19 mouse cellular contexts compared by ENCODE assay signal in the genomic region with DNA sequence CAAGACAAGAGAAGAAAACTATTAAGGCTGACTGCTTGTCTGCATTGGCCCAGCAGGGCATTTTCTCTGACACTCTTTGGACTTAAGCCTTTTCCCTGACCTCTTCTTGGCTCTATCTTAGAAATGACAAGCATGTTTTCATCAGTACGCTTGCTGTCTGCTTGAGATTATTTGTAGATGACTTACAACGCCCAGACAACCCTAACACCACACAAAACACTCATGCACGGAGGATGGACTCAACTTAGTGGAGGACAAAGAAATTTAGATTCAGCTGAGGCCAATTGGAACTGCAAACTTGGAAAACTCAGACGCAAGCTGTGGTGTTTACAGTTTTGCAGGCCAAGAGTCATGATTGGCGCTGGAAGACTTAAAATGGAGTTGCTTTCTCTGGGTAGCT. TPM values are rescaled to one million over a fixed set of nuclear protein-coding genes. Genes with fewer than 3 reads are reported as not detected.
DNase-seq lines count a peak whose midpoint lies in the region; ATAC-seq and TF ChIP-seq lines count a peak whose summit lies in the region.
"Had no signal": no experiment of that assay in that cellular context is flagged by ENCODE, and none has a peak within 500 bp of the region (broad histone marks: within the 10 kb centered on the region; RNA-seq: fewer than 3 reads in every experiment).

No protein-coding gene starts in this region.

- no peak for TF ChIP-seq POLR2A in liver, adult 2 months (IDR thresholded peaks at IDR 0.05; ENCODE audit: extremely low read depth, insufficient read depth, low read length)

- H3K9ac ChIP-seq in liver, adult 2 months (ENCODE audit: low read depth, low read length): no peak overlapping the region
- no peak overlapping the region for H3K9ac ChIP-seq in liver, embryonic 12.5 days
- no peak overlapping the region for H3K9ac ChIP-seq in lung, embryonic 16.5 days (ENCODE audit: low read length)
- no peak overlapping the region for H3K9ac ChIP-seq in intestine, embryonic 16.5 days (ENCODE audit: low read depth, low read length)
- H3K9ac ChIP-seq: forebrain, embryonic 15.5 days; hindbrain, embryonic 15.5 days had no signal

- no peaks in the 10 kb centered on the region for H3K79me2 ChIP-seq in liver, adult 2 months (ENCODE audit: control insufficient read depth, insufficient read depth, low read length)

- H3K36me3 ChIP-seq in liver, adult 2 months (ENCODE audit: control insufficient read depth, insufficient read depth, low read length): no peaks in the 10 kb centered on the region
- H3K36me3 ChIP-seq in liver, embryonic 12.5 days: no peaks in the 10 kb centered on the region
- H3K36me3 ChIP-seq in lung, embryonic 16.5 days (ENCODE audit: control insufficient read depth, insufficient read depth, low read length): no peaks in the 10 kb centered on the region
- H3K36me3 ChIP-seq in intestine, embryonic 16.5 days (ENCODE audit: control insufficient read depth, insufficient read depth, low read length): no peaks in the 10 kb centered on the region
- H3K36me3 ChIP-seq: forebrain, embryonic 15.5 days; hindbrain, embryonic 15.5 days had no signal

- H3K9me3 ChIP-seq in liver, embryonic 12.5 days (replicated peaks): no peaks in the 10 kb centered on the region
- H3K9me3 ChIP-seq in lung, embryonic 16.5 days (ENCODE audit: control insufficient read depth, low read length): 0 out of 2 replicates have a peak, but pooled peaks cover 2% of the 10 kb centered on the region
- no peaks in the 10 kb centered on the region for H3K9me3 ChIP-seq in intestine, embryonic 16.5 days (ENCODE audit: control insufficient read depth, low read length)
- H3K9me3 ChIP-seq: forebrain, embryonic 15.5 days; hindbrain, embryonic 15.5 days had no signal

- no peak for TF ChIP-seq CTCF in liver, adult 2 months (IDR thresholded peaks at IDR 0.05; ENCODE audit: low read depth, low read length)

- H3K4me2 ChIP-seq in liver, embryonic 12.5 days: no peak overlapping the region
- no peak overlapping the region for H3K4me2 ChIP-seq in lung, embryonic 16.5 days (ENCODE audit: low read depth, low read length)
- no peak overlapping the region for H3K4me2 ChIP-seq in intestine, embryonic 16.5 days (ENCODE audit: low read depth, low read length)
- H3K4me2 ChIP-seq: forebrain, embryonic 15.5 days; hindbrain, embryonic 15.5 days had no signal

- H3K4me3 ChIP-seq in liver, adult 2 months (ENCODE audit: insufficient read depth, low read depth, low read length): no peak overlapping the region
- H3K4me3 ChIP-seq in liver, embryonic 12.5 days: no peak overlapping the region
- H3K4me3 ChIP-seq in lung, embryonic 16.5 days (ENCODE audit: low read length): no peak overlapping the region
- H3K4me3 ChIP-seq in intestine, embryonic 16.5 days (ENCODE audit: low read length): no peak overlapping the region
- H3K4me3 ChIP-seq: forebrain, embryonic 15.5 days; hindbrain, embryonic 15.5 days had no signal

- no peaks in the 10 kb centered on the region for H3K27me3 ChIP-seq in liver, adult 2 months (ENCODE audit: control insufficient read depth, insufficient read depth, low read length)
- no peaks in the 10 kb centered on the region for H3K27me3 ChIP-seq in liver, embryonic 12.5 days (replicated peaks)
- no peaks in the 10 kb centered on the region for H3K27me3 ChIP-seq in lung, embryonic 16.5 days (ENCODE audit: control insufficient read depth, insufficient read depth, low read depth, low read length)
- H3K27me3 ChIP-seq in intestine, embryonic 16.5 days (replicated peaks; ENCODE audit: control insufficient read depth, insufficient read depth, low read length): no peaks in the 10 kb centered on the region
- H3K27me3 ChIP-seq: forebrain, embryonic 15.5 days; hindbrain, embryonic 15.5 days had no signal

- peak overlapping the region; percentile 4; the same call in 1 of the 2 replicates for H3K27ac ChIP-seq in liver, adult 2 months (replicated peaks; ENCODE audit: insufficient read depth, low read depth, low read length)
- no peak overlapping the region for H3K27ac ChIP-seq in liver, embryonic 12.5 days
- peak overlapping the region; percentile 68 for H3K27ac ChIP-seq in lung, embryonic 16.5 days (ENCODE audit: low read length)
- H3K27ac ChIP-seq in intestine, embryonic 16.5 days (ENCODE audit: low read length): no peak overlapping the region
- H3K27ac ChIP-seq: forebrain, embryonic 15.5 days had no signal

- intact Hi-C loops in heart, postnatal 25 days (cut with DNase I): no loop called here

- 89% methylated on average over 5 of the region's 5 CpGs for WGBS in liver, adult 2 months
- WGBS in liver, embryonic 12.5 days (ENCODE audit: insufficient replicate concordance): 57% methylated on average over 5 of the region's 5 CpGs
- WGBS in lung, embryonic 16.5 days: 35% methylated on average over 5 of the region's 5 CpGs
- 64% methylated on average over 5 of the region's 5 CpGs for WGBS in intestine, embryonic 16.5 days

- ATAC-seq in liver, embryonic 12.5 days: no peak
- ATAC-seq in lung, embryonic 16.5 days (ENCODE audit: low read depth): peak; percentile 81
- ATAC-seq in intestine, embryonic 16.5 days: no peak
- ATAC-seq: forebrain, embryonic 15.5 days had no signal

- DNase-seq in heart, adult 11 months: peak; percentile 87
- DNase-seq in heart, postnatal 25 days (ENCODE audit: low spot score): no peak
- DNase-seq in liver, adult 2 months (ENCODE audit: extremely low read depth, low read depth, low spot score): peak; percentile 29
- DNase-seq in lung, postnatal 4 days: peak; percentile 29 to 30
- no peak for DNase-seq in spleen, postnatal 14 days (ENCODE audit: low spot score in 2 of 2)
- DNase-seq: adrenal gland, postnatal 10 days; cerebellum, postnatal 10 days; kidney, adult 8-10 months; kidney, postnatal 25 days; left cerebral cortex, postnatal 4 days; liver; thymus, postnatal 36 days had no signal

- no peaks in the 10 kb centered on the region for H3K4me1 ChIP-seq in liver, adult 2 months (ENCODE audit: control insufficient read depth, insufficient read depth, low read length)
- H3K4me1 ChIP-seq in liver, embryonic 12.5 days: 0 out of 2 replicates have a peak, but pooled peaks cover 3% of the 10 kb centered on the region
- H3K4me1 ChIP-seq in lung, embryonic 16.5 days (replicated peaks; ENCODE audit: control insufficient read depth, insufficient read depth, low read length): peaks cover 15% of the 10 kb centered on the region
- H3K4me1 ChIP-seq in intestine, embryonic 16.5 days (ENCODE audit: control insufficient read depth, insufficient read depth, low read length): 0 out of 2 replicates have a peak, but pooled peaks cover 3% of the 10 kb centered on the region

RNA-seq across cellular contexts. Expression of a gene that starts 34.7 kb away (rescaled TPM):
- total RNA-seq in heart, postnatal 25 days (2021): 1 to 10 TPM; 5.8 to 9.4 TPM
- not detected in 2 replicates for total RNA-seq in liver, adult 2 months (2014; rRNA removed)
- polyA plus RNA-seq in liver, adult 2 months (2012; rRNA removed): not detected in 2 replicates
- polyA plus RNA-seq in liver, embryonic 12.5 days (2016; fragmentation: Nextera tagmentation; extraction: Ambion mirVana): not detected in 2 replicates
- not detected in 2 replicates for polyA plus RNA-seq in lung, embryonic 16.5 days (2015; fragmentation: Nextera tagmentation; extraction: Ambion mirVana)
- not detected in 2 replicates for polyA plus RNA-seq in intestine, embryonic 16.5 days (2015; fragmentation: Nextera tagmentation; extraction: Ambion mirVana)
- total RNA-seq: adrenal gland, postnatal 10 days; layer of hippocampus, adult 8-10 months; left cerebral cortex, adult 18-20 months; left cerebral cortex, postnatal 4 days had no signal
- polyA plus RNA-seq: forebrain, embryonic 15.5 days; hindbrain, embryonic 15.5 days had no signal

RNA-seq across cellular contexts. Expression of a gene that starts 49.6 kb away (rescaled TPM):
- under 1 TPM; 0.34 to 0.36 TPM for total RNA-seq in heart, postnatal 25 days (2021)
- total RNA-seq in liver, adult 2 months (2014; rRNA removed): 0.09 TPM in 1 of 2 replicates, not detected in the other
- 0.04 TPM in 1 of 2 replicates, not detected in the other for polyA plus RNA-seq in liver, adult 2 months (2012; rRNA removed)
- polyA plus RNA-seq in liver, embryonic 12.5 days (2016; fragmentation: Nextera tagmentation; extraction: Ambion mirVana): 0.12 TPM in 2 replicates
- 0.40 and 0.58 TPM in 2 replicates for polyA plus RNA-seq in lung, embryonic 16.5 days (2015; fragmentation: Nextera tagmentation; extraction: Ambion mirVana)
- 0.18 TPM in 1 of 2 replicates, not detected in the other for polyA plus RNA-seq in intestine, embryonic 16.5 days (2015; fragmentation: Nextera tagmentation; extraction: Ambion mirVana)
- polyA plus RNA-seq: forebrain, embryonic 15.5 days had no signal

Comparison
In these comparisons a context has a peak if more than half of its experiments do, and no peak if none do; other contexts are left out.
1. DNase-seq: peak in heart, adult 11 months (single experiment), liver, adult 2 months (single experiment) and lung, postnatal 4 days (2 of 2); none in heart, postnatal 25 days (single experiment) and spleen, postnatal 14 days (0 of 2).
2. H3K27ac ChIP-seq: peak in liver, adult 2 months (single experiment) and lung, embryonic 16.5 days (single experiment); none in liver, embryonic 12.5 days (single experiment) and intestine, embryonic 16.5 days (single experiment).